Mouse (Mus musculus): ENCODE results near the gene Chn2.

GRCm38 (mm10) chr6:54080518-54081285 is 41.3 kb downstream of the Chn2 start:
- TF ChIP-seq CTCF (IDR thresholded peaks at IDR 0.05; ENCODE audit: borderline replicate concordance, extremely low read depth, insufficient read depth, insufficient read length) (no peak), POLR2A (IDR thresholded peaks at IDR 0.05; ENCODE audit: borderline replicate concordance, extremely low read depth, insufficient read depth, insufficient read length, poor library complexity, severe bottlenecking) (no peak)
